Mouse (Mus musculus) cerebellum, adult 2 months (tissue): ENCODE data around the gene Il33.

Experiments used
- CTCF ChIP-seq: fragments of 200-500 bp; IDR thresholded peaks from 2 replicates; pipeline ENCODE4 v1.5.1; 2011; ENCODE audit warnings: low read depth, mild to moderate bottlenecking, control low read depth, low read length, moderate library complexity, borderline replicate concordance; ENCODE audit not compliant: insufficient read depth
- POLR2A ChIP-seq: fragments of 200-500 bp; IDR thresholded peaks from 2 replicates; pipeline ENCODE4 v1.6.1; 2011; ENCODE audit warnings: low read length, control low read depth, borderline replicate concordance; ENCODE audit not compliant: insufficient read depth

- no peak for TF ChIP-seq CTCF
- no peak for TF ChIP-seq POLR2A
Measured at GRCm38 (mm10) chr19:29940239-29940638, 15.3 kb downstream of the Il33 start.
